Mouse (Mus musculus): ENCODE data around the gene Meis2. TPM values are rescaled to one million over a fixed set of nuclear protein-coding genes. Genes with fewer than 3 reads are reported as not detected.

The Meis2 gene
- polyA plus RNA-seq, 1 experiment from 2014 or later, result 74.1 TPM

- 0 out of 2 replicates have a peak overlapping the region, but pooled peaks have one; percentile 29 for H3K27ac ChIP-seq
- H3K4me2 ChIP-seq, result no peak overlapping the region
- no peaks in the 10 kb centered on the region for H3K9me3 ChIP-seq
- 0 out of 2 replicates have a peak, but pooled peaks have one; percentile 16 for ATAC-seq (replicated peaks)
- WGBS, result 57% methylated on average over 3 of the region's 3 CpGs
- peaks cover 31% of the 10 kb centered on the region for H3K4me1 ChIP-seq
- H3K36me3 ChIP-seq (replicated peaks), result no peaks in the 10 kb centered on the region
- no peaks in the 10 kb centered on the region for H3K27me3 ChIP-seq (replicated peaks)
- no peak overlapping the region for H3K9ac ChIP-seq
- H3K4me3 ChIP-seq, result no peak overlapping the region
Measured at GRCm38 (mm10) chr2:115895717-115896116, 169.9 kb downstream of the Meis2 start.

DNA sequence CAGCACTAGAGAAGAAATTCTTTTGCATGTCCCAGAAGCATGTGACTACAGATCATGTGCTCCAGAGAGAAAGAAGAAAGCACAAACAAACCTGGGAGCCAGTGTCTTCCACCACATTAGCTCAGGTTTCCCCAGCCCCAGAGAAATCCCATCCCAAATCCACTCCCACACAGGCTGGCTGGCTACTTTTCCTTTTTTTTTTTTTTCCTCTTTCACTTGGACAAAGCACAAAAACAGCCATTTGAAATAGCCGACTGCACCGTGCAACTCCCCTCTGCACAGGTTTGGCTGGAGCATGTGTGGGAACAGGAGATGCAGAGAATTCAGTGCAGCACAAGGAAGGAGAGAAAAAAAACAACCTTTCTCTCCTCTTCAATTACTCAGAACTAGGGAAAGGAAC lies 170.4 kb downstream of the Meis2 start:
- H3K9me3 ChIP-seq, result no peaks in the 10 kb centered on the region
- 0 out of 2 replicates have a peak overlapping the region, but pooled peaks have one; percentile 29 for H3K27ac ChIP-seq
- peaks cover 31% of the 10 kb centered on the region for H3K4me1 ChIP-seq
- H3K9ac ChIP-seq, result no peak overlapping the region
- no peaks in the 10 kb centered on the region for H3K36me3 ChIP-seq (replicated peaks)
- no peak overlapping the region for H3K4me3 ChIP-seq
- 24% methylated on average over 2 of the region's 2 CpGs for WGBS
- no peaks in the 10 kb centered on the region for H3K27me3 ChIP-seq (replicated peaks)
- ATAC-seq (replicated peaks), result 0 out of 2 replicates have a peak, but pooled peaks have one; percentile 24
- H3K4me2 ChIP-seq, result no peak overlapping the region

- WGBS, result 74% methylated on average over 6 of the region's 6 CpGs
- Histone ChIP-seq H3K9ac (no peak overlapping the region), H3K9me3 (no peaks in the 10 kb centered on the region), H3K4me3 (no peak overlapping the region), H3K36me3 (replicated peaks) (no peaks in the 10 kb centered on the region), H3K4me1 (peaks cover 19% of the 10 kb centered on the region), H3K4me2 (no peak overlapping the region), H3K27ac (no peak overlapping the region), H3K27me3 (replicated peaks) (no peaks in the 10 kb centered on the region)
- no peak for ATAC-seq (replicated peaks)
Measured at GRCm38 (mm10) chr2:115893113-115893512, 172.5 kb downstream of the Meis2 start.

DNA sequence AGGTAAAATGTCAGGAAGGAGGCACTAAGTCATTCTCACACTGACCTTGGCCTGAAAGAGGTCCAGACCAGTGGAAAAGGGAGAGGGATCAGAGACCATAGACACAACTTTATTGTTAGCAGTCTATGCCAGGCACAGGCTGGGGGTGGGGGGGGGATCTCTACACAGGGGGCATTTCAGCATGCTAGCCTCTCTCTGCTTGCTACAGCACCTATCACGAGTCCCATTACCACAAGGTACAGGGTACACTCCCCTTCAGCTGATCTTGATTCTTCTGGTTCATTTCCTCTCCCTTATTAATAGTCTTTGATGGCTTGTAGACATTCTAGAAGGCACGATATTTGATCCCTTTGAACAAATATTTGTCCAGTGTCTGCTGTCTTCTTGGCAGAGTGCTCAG lies 174.9 kb downstream of the Meis2 start:
- ATAC-seq (replicated peaks), result no peak
- H3K27me3 ChIP-seq (replicated peaks), result no peaks in the 10 kb centered on the region
- WGBS, result 58% methylated on average over 2 of the region's 2 CpGs
- H3K4me2 ChIP-seq, result no peak overlapping the region
- H3K9ac ChIP-seq, result no peak overlapping the region
- H3K27ac ChIP-seq, result no peak overlapping the region
- peaks cover 8% of the 10 kb centered on the region for H3K4me1 ChIP-seq
- no peaks in the 10 kb centered on the region for H3K36me3 ChIP-seq (replicated peaks)
- no peak overlapping the region for H3K4me3 ChIP-seq
- H3K9me3 ChIP-seq, result no peaks in the 10 kb centered on the region

DNA sequence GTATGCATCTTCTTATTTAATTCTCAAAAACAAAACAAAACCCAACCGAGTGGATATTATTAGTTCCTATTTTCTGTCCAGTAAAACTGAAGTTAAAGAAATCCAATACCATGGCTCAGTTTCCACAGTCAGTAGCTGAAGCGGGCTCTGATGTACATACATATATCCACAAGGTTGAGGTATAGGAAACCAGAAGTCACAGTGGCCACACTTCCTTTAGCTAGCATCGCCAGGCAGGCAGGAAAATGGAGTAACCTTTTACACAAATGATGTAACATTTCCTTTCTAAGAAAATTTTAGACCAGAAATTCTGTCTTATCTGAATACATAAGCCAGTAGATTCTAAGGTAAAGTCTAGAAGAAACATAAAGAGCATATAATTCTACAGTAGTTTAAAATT lies 175.6 kb downstream of the Meis2 start:
- Histone ChIP-seq H3K4me2 (no peak overlapping the region), H3K27ac (no peak overlapping the region), H3K4me1 (peaks cover 2% of the 10 kb centered on the region; the same call in 1 of the 2 replicates), H3K9ac (no peak overlapping the region), H3K36me3 (replicated peaks) (no peaks in the 10 kb centered on the region), H3K9me3 (no peaks in the 10 kb centered on the region), H3K4me3 (no peak overlapping the region), H3K27me3 (replicated peaks) (no peaks in the 10 kb centered on the region)
- 91% methylated on average over 3 of the region's 3 CpGs for WGBS
- ATAC-seq (replicated peaks), result no peak

GRCm38 (mm10) chr2:115889212-115889611 lies 176.4 kb downstream of the Meis2 start:
- no peaks in the 10 kb centered on the region for H3K27me3 ChIP-seq (replicated peaks)
- H3K36me3 ChIP-seq (replicated peaks), result no peaks in the 10 kb centered on the region
- H3K27ac ChIP-seq, result no peak overlapping the region
- no peak overlapping the region for H3K4me3 ChIP-seq
- 0 out of 2 replicates have a peak, but pooled peaks have one; percentile 30 for ATAC-seq (replicated peaks)
- H3K9me3 ChIP-seq, result no peaks in the 10 kb centered on the region
- WGBS, result 71% methylated on average over 4 of the region's 4 CpGs
- H3K4me2 ChIP-seq, result no peak overlapping the region
- peaks cover 7% of the 10 kb centered on the region for H3K4me1 ChIP-seq
- H3K9ac ChIP-seq, result no peak overlapping the region

DNA sequence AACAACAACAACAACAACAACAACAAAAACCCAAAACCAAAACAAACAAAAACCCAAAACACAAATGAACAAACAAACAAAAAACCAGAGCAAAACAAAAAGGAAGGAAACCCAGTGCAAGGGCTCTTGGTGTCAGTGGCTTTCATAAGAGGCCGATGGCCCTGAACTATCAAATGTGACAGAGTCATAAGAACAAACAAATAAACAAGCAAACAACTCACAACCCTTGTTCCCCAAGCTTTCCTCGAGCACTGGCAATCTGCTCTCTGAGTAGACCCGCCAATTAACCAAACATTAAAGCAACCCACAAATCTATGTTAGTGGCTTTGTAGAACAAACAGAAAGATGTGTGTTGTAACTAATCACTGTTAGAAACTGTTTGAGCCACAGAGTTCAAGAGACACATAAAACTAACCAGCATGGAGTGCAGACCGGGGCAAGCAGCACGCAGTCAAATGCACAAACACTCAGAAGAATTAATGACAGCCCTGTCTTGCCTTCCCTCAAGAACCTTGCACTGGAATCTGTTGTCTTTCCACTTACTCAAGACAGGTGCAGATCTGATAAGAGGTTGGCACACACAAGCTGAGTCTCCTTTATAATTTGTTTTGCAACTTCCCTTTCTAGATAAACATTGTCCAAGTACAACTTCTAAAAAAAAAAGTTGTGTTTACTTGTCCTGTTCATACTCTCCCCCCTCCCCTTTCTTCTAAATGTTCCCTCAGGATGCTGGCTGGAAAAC lies 177.1 kb downstream of the Meis2 start:
- WGBS, result 90% methylated on average over 5 of the region's 5 CpGs

GRCm38 (mm10) chr2:115887631-115888030 lies 178.0 kb downstream of the Meis2 start:
- no peak for ATAC-seq (replicated peaks)
- Histone ChIP-seq H3K4me3 (no peak overlapping the region), H3K4me1 (peaks cover 14% of the 10 kb centered on the region), H3K27me3 (replicated peaks) (no peaks in the 10 kb centered on the region), H3K4me2 (no peak overlapping the region), H3K27ac (no peak overlapping the region), H3K9ac (no peak overlapping the region), H3K36me3 (replicated peaks) (no peaks in the 10 kb centered on the region), H3K9me3 (no peaks in the 10 kb centered on the region)
- 79% methylated on average over 1 of the region's 1 CpGs for WGBS

More for the DNA sequence above, 177.1 kb downstream of the Meis2 start:
- H3K9me3 ChIP-seq, result no peaks in the 10 kb centered on the region
- peaks cover 13% of the 10 kb centered on the region for H3K4me1 ChIP-seq
- H3K9ac ChIP-seq, result no peak overlapping the region
- no peak for ATAC-seq (replicated peaks)
- H3K27ac ChIP-seq, result no peak overlapping the region
- no peak overlapping the region for H3K4me3 ChIP-seq
- no peaks in the 10 kb centered on the region for H3K27me3 ChIP-seq (replicated peaks)
- H3K36me3 ChIP-seq (replicated peaks), result no peaks in the 10 kb centered on the region
- no peak overlapping the region for H3K4me2 ChIP-seq

- 13% methylated on average over 9 of the region's 9 CpGs for WGBS
Measured at GRCm38 (mm10) chr2:115884184-115884583, 181.5 kb downstream of the Meis2 start.

DNA sequence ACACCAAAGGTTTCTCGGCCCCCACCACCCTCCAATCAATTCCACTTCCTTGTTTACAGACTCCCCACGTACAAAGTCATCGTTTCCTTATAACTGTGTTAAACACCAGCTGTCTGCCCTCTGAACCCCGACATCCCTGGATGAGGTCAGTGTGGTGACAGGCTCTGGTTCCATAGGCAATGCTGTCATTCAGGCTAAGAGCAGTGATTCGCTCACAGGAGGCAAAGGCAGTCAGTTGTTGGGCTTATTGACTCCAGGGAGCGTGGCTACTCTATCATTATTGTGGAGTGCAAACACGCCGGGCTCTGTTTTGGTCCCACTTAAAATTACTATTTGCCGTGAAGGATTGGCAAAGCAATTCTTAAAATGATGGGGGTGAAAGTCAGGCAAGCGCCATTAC lies 182.1 kb downstream of the Meis2 start:
- Histone ChIP-seq H3K27me3 (replicated peaks) (no peaks in the 10 kb centered on the region), H3K4me3 (no peak overlapping the region), H3K9ac (no peak overlapping the region), H3K9me3 (no peaks in the 10 kb centered on the region), H3K36me3 (replicated peaks) (no peaks in the 10 kb centered on the region), H3K27ac (peak overlapping the region; percentile 52; the same call in 1 of the 2 replicates), H3K4me2 (no peak overlapping the region), H3K4me1 (peaks cover 14% of the 10 kb centered on the region)
- 61% methylated on average over 10 of the region's 10 CpGs for WGBS
- peak; percentile 51; the same call in 1 of the 2 replicates for ATAC-seq (replicated peaks)

More at GRCm38 (mm10) chr2:115884184-115884583, 181.5 kb downstream of the Meis2 start:
- peak overlapping the region; percentile 4; the same call in 1 of the 2 replicates for H3K4me2 ChIP-seq
- H3K36me3 ChIP-seq (replicated peaks), result no peaks in the 10 kb centered on the region
- peak overlapping the region; percentile 13; the same call in 1 of the 2 replicates for H3K27ac ChIP-seq
- no peak overlapping the region for H3K9ac ChIP-seq
- no peak overlapping the region for H3K4me3 ChIP-seq
- no peaks in the 10 kb centered on the region for H3K27me3 ChIP-seq (replicated peaks)
- H3K9me3 ChIP-seq, result no peaks in the 10 kb centered on the region
- peaks cover 14% of the 10 kb centered on the region for H3K4me1 ChIP-seq
- ATAC-seq (replicated peaks), result peak; percentile 78

DNA sequence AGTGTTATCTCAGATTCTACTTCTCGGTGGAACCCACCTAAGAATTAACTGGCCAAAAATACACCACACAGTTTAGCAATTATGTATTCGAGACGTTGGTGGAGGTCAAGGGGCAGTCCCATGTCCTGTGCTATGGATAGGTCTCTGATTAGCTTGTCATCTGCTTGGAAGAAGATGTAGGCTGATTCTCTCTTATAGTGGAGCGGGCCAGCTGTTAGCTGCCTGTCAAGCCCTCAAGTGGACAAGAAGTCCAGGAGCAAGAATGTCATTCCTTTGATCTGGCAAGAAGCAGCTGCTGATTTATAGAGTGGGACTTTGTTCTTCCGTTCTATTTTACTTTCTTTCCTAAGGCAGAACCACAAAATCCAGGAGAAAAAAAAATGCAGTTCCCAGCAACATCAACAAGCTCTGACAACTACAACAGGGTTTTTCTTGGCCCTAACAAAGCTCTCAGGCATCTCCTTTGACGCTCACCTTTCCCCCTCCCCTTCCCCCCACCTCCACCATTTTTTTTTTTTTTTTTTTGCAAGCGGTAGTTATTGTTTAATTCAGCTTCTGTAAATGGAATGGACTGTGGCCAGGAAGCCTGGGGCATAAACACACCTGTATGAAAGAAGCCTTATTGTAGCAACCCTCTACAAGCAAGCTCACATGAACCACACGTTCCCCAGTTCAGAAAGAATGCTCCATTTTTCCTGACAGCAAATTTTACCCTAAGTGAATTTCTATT lies 189.7 kb downstream of the Meis2 start:
- H3K4me2 ChIP-seq, result no peak overlapping the region
- no peaks in the 10 kb centered on the region for H3K36me3 ChIP-seq (replicated peaks)
- 0 out of 2 replicates have a peak, but pooled peaks have one; percentile 42 for ATAC-seq (replicated peaks)
- H3K4me1 ChIP-seq, result 0 out of 2 replicates have a peak, but pooled peaks cover 4% of the 10 kb centered on the region
- 62% methylated on average over 8 of the region's 8 CpGs for WGBS
- no peak overlapping the region for H3K9ac ChIP-seq
- H3K27me3 ChIP-seq (replicated peaks), result no peaks in the 10 kb centered on the region
- no peak overlapping the region for H3K27ac ChIP-seq
- no peak overlapping the region for H3K4me3 ChIP-seq
- no peaks in the 10 kb centered on the region for H3K9me3 ChIP-seq

DNA sequence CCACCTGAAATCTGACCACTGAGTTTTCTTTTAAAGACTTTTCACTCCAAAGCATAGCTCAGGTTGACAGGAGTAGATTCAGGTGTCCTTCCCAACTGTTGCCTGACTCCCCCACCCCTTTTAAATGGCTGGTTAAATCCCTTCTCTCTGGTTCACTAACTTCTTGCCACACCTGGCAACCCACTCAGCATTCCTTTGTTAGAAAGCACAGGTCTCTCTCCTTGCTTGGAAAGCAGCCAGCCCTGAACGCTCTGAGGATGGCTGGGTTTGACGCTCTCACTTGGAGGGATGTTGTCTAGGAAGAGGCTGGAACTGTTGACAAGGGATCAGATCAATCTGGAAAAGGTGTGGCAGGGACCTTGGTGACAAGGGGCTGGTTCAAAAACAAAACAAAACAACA lies 192.8 kb downstream of the Meis2 start:
- H3K27me3 ChIP-seq (replicated peaks), result no peaks in the 10 kb centered on the region
- H3K9me3 ChIP-seq, result no peaks in the 10 kb centered on the region
- H3K36me3 ChIP-seq (replicated peaks), result no peaks in the 10 kb centered on the region
- no peak overlapping the region for H3K27ac ChIP-seq
- H3K4me2 ChIP-seq, result no peak overlapping the region
- whole genome bisulfite sequencing, result 27% methylated on average over 2 of the region's 2 CpGs
- 0 out of 2 replicates have a peak, but pooled peaks cover 4% of the 10 kb centered on the region for H3K4me1 ChIP-seq
- H3K9ac ChIP-seq, result no peak overlapping the region
- ATAC-seq (replicated peaks), result no peak
- no peak overlapping the region for H3K4me3 ChIP-seq
